Mouse (Mus musculus): ENCODE data around the gene Wnt5a. TPM values are rescaled to one million over a fixed set of nuclear protein-coding genes. Genes with fewer than 3 reads are reported as not detected.

Wnt5a gene
- polyA plus RNA-seq, 1 experiment from 2014 or later, result 26.0 TPM

DNA sequence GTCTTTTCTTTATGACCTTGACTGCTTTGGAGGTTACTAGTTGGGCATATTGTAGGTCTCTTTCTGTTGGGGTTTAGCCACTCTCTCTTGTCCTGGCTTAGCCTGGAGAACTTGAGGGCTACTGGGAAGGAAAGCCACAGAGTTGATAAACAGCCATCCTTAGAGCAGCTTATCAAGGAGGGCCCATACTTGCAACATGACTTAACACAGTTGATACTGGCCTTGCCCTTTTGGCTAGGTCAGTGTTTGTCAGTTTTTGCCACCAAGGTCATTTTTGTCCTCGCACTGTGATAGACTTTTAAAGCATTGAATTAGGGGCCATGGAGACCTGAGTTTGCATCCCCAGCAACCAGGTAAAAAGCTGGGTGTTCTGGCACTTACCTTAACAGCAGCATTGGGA is 23.7 kb upstream of the Wnt5a start:
- Histone ChIP-seq H3K4me1 (ENCODE audit: insufficient read depth, low read length) (no peaks in the 10 kb centered on the region), H3K9me3 (ENCODE audit: low read length) (no peaks in the 10 kb centered on the region), H3K27ac (ENCODE audit: low read length) (no peak overlapping the region), H3K4me2 (replicated peaks; ENCODE audit: low read depth, low read length) (no peak overlapping the region), H3K4me3 (ENCODE audit: low read length) (no peak overlapping the region), H3K9ac (replicated peaks; ENCODE audit: low read length) (no peak overlapping the region), H3K27me3 (ENCODE audit: insufficient read depth, low read length) (no peaks in the 10 kb centered on the region), H3K36me3 (ENCODE audit: insufficient read depth, low read length) (no peaks in the 10 kb centered on the region)
- WGBS, result 84% methylated on average over 1 of the region's 1 CpGs
- no peak for ATAC-seq (ENCODE audit: low FRiP score, low TSS enrichment)

DNA sequence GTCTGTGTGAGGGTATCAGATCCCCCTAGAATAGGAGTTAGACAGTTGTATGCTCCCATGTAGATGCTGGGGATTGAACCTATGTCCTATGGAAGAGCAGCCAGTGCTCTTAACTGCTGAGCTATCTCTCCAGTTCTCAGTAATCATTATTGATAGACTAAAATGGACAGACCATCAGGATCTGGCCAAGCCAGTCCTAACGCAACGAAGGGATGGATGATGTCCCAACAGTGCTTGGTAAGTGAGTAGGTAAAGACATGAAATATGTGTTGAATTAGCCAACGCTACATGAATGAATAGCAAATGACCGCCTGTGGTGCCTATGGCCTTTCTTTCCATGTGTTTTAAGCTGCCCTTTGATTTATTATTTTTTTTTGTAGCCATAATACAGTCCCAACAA is 10.7 kb upstream of the Wnt5a start:
- WGBS, result 89% methylated on average over 4 of the region's 4 CpGs
- ATAC-seq (ENCODE audit: low FRiP score, low TSS enrichment), result no peak

DNA sequence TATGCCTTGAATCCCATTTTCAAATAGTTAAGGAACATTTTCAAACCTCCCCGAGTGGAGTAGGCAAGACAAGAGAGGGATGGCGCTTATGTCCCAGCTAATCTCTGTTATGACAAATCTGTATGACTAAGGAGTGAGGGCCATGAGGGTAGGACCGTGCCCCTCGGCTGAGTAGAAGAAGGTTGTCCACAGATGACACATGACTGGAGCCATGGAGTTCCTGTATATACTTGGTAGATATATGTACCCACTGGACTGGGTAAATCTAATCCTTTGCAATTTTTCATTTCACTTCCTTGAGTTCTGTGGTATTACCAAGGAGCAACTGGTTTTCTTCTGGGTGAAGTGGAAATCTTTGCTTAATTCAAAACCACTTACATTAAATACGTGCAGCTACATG is 10.3 kb upstream of the Wnt5a start:
- Histone ChIP-seq H3K36me3 (ENCODE audit: insufficient read depth, low read length) (no peaks in the 10 kb centered on the region), H3K9me3 (ENCODE audit: low read length) (no peaks in the 10 kb centered on the region), H3K27ac (ENCODE audit: low read length) (no peak overlapping the region), H3K9ac (replicated peaks; ENCODE audit: low read length) (no peak overlapping the region), H3K4me3 (ENCODE audit: low read length) (no peak overlapping the region), H3K27me3 (ENCODE audit: insufficient read depth, low read length) (no peaks in the 10 kb centered on the region), H3K4me1 (ENCODE audit: insufficient read depth, low read length) (no peaks in the 10 kb centered on the region), H3K4me2 (replicated peaks; ENCODE audit: low read depth, low read length) (no peak overlapping the region)
- WGBS, result 89% methylated on average over 5 of the region's 5 CpGs
- ATAC-seq (ENCODE audit: low FRiP score, low TSS enrichment), result no peak

More for the DNA sequence above, 10.7 kb upstream of the Wnt5a start:
- no peak overlapping the region for H3K4me2 ChIP-seq (replicated peaks; ENCODE audit: low read depth, low read length)
- H3K27me3 ChIP-seq (ENCODE audit: insufficient read depth, low read length), result no peaks in the 10 kb centered on the region
- no peak overlapping the region for H3K4me3 ChIP-seq (ENCODE audit: low read length)
- H3K9me3 ChIP-seq (ENCODE audit: low read length), result no peaks in the 10 kb centered on the region
- no peaks in the 10 kb centered on the region for H3K36me3 ChIP-seq (ENCODE audit: insufficient read depth, low read length)
- no peak overlapping the region for H3K9ac ChIP-seq (replicated peaks; ENCODE audit: low read length)
- no peak overlapping the region for H3K27ac ChIP-seq (ENCODE audit: low read length)
- no peaks in the 10 kb centered on the region for H3K4me1 ChIP-seq (ENCODE audit: insufficient read depth, low read length)

DNA sequence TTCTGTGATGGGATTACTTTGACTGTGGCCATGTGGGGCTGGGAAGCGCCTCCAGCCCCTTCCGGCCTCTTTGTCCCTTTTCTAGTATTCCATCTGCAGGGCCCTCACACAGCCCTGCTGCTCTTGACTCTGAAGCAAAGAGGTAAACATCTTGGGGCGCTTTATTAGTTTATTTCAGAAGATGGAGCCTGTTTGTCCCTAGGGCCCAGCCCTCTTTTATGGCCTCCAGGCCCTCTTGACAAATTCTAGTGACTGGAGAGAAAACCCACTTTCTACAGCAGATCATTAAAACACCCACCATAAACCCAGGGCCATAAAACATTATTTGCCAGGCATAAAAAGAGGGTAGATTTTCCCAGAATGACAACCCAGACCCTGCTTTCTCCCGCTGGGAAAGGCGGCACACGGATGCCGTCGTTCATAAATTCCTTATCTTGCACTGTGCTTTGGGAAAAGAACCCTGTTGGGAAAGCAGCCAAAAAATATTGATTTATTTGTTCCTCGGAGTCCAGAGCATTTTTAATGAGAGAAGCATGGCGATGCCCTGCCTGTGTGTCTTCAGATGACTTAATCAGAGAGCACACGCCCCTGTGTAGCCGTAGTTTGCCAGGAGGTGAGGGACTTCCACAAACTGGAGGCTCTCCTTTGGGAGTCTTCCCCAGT is 3.2 kb upstream of the Wnt5a start:
- H3K4me3 ChIP-seq (ENCODE audit: low read length), result no peak overlapping the region
- 30% methylated on average over 12 of the region's 12 CpGs for WGBS
- H3K36me3 ChIP-seq (ENCODE audit: insufficient read depth, low read length), result no peaks in the 10 kb centered on the region
- H3K4me2 ChIP-seq (replicated peaks; ENCODE audit: low read depth, low read length), result no peak overlapping the region
- no peak for ATAC-seq (ENCODE audit: low FRiP score, low TSS enrichment)
- peaks cover 30% of the 10 kb centered on the region for H3K27me3 ChIP-seq (ENCODE audit: insufficient read depth, low read length)
- no peak overlapping the region for H3K27ac ChIP-seq (ENCODE audit: low read length)
- H3K9me3 ChIP-seq (ENCODE audit: low read length), result no peaks in the 10 kb centered on the region
- no peak overlapping the region for H3K9ac ChIP-seq (replicated peaks; ENCODE audit: low read length)
- H3K4me1 ChIP-seq (ENCODE audit: insufficient read depth, low read length), result peaks cover 8% of the 10 kb centered on the region

DNA sequence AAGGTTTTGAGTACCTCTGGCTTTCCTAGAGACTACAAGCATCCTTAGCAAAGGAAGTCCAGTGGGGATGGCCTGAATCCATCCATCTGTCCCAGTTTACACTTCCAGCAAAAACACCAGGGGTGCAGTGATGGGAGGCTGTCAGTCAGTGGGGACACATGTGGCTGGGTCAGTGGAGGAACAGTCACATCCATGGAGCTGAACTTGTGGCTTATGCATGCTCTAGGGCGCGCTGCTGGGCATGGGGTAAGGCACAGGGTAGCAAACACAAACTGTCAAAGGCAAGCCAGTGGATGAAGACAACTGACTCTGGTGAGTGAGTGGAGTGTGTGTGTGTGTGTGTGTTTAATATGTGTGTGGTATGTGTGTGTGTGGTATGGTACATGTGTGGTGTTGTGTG is 1.3 kb upstream of the Wnt5a start:
- no peak overlapping the region for H3K9ac ChIP-seq (replicated peaks; ENCODE audit: low read length)
- H3K4me3 ChIP-seq (ENCODE audit: low read length), result no peak overlapping the region
- no peaks in the 10 kb centered on the region for H3K9me3 ChIP-seq (ENCODE audit: low read length)
- no peak overlapping the region for H3K27ac ChIP-seq (ENCODE audit: low read length)
- WGBS, result 82% methylated on average over 2 of the region's 2 CpGs
- H3K4me2 ChIP-seq (replicated peaks; ENCODE audit: low read depth, low read length), result no peak overlapping the region
- H3K4me1 ChIP-seq (ENCODE audit: insufficient read depth, low read length), result peaks cover 10% of the 10 kb centered on the region
- no peaks in the 10 kb centered on the region for H3K36me3 ChIP-seq (ENCODE audit: insufficient read depth, low read length)
- H3K27me3 ChIP-seq (ENCODE audit: insufficient read depth, low read length), result peaks cover 37% of the 10 kb centered on the region
- ATAC-seq (ENCODE audit: low FRiP score, low TSS enrichment), result no peak

DNA sequence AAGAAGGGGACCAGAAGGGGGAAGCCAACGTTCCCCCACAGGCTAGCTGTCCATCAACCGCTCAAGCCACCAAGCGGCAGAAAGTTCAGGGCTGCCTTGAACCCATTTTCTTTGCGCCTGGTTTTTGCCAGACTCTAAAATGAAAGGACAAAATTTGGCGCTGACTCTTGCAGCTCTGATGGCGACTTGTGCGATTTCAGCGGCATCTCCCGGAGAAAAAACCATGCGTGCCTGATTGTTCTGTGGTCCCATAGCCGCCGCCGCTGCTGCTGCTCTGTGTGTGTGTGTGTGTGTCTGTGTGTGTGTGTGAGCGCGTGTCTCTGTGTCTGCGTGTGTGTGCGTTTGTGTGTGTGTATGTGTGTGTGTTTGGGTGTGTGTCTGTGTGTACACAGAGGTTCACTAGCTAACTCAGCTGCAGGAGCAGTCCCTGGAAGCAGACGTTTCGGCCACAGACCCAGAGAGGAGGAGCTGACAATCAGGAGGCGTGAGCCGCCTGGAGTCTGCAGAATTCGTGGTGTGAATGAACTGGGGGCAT is 568 bp downstream of the Wnt5a start:
- H3K4me2 ChIP-seq (replicated peaks; ENCODE audit: low read depth, low read length), result peak overlapping the region; percentile 91

DNA sequence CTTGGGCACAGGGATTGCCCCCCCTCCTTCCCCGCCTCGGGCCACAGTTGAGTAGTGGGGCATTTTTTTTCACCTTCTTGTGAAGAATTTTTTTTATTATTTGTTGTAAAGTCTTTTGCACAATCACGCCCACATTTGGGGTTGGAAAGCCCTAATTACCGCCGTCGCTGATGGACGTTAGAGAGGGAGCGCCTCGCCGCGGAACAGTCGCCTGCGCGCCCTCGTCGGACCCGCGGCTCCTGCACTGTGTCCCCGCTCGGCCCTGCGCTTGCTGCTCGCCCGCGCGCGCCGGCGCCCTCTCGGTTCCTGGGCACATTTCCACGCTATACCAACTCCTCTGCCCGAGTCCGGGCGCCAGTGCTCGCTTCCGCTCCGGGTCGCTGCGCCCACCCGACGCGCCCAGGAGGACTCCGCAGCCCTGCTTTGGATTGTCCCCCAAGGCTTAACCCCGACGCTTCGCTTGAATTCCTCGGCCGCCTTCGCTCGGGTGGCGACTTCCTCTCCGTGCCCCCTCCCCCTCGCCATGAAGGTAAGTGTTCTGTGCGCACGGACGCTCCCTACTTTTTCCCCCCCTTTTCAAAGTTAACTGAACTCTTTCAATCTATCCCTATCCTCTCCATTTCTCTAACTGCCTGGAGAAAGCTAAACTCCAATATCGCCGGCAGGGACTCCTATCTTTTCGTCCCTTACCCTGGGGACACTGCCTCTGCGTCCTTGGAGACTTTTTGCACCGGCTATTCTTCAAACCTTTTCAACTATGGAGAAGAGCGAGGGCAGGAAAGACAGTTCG is 1.2 kb downstream of the Wnt5a start:
- peak overlapping the region; percentile 91 for H3K4me2 ChIP-seq (replicated peaks; ENCODE audit: low read depth, low read length)
- under 1% methylated on average over 62 of the region's 62 CpGs for WGBS
- peak; percentile 37; the same call in 1 of the 2 replicates for ATAC-seq (ENCODE audit: low FRiP score, low TSS enrichment)
- peak overlapping the region; percentile 88 for H3K9ac ChIP-seq (replicated peaks; ENCODE audit: low read length)
- peak overlapping the region; percentile 73 for H3K4me3 ChIP-seq (ENCODE audit: low read length)
- peaks cover 33% of the 10 kb centered on the region for H3K4me1 ChIP-seq (ENCODE audit: insufficient read depth, low read length)
- peaks cover 43% of the 10 kb centered on the region for H3K27me3 ChIP-seq (ENCODE audit: insufficient read depth, low read length)
- H3K36me3 ChIP-seq (ENCODE audit: insufficient read depth, low read length), result no peaks in the 10 kb centered on the region
- H3K9me3 ChIP-seq (ENCODE audit: low read length), result no peaks in the 10 kb centered on the region
- H3K27ac ChIP-seq (ENCODE audit: low read length), result peak overlapping the region; percentile 95

More for the DNA sequence above, 568 bp downstream of the Wnt5a start:
- Histone ChIP-seq H3K27me3 (ENCODE audit: insufficient read depth, low read length) (peaks cover 43% of the 10 kb centered on the region), H3K36me3 (ENCODE audit: insufficient read depth, low read length) (no peaks in the 10 kb centered on the region), H3K4me1 (ENCODE audit: insufficient read depth, low read length) (peaks cover 27% of the 10 kb centered on the region), H3K27ac (ENCODE audit: low read length) (peak overlapping the region; percentile 95), H3K4me3 (ENCODE audit: low read length) (peak overlapping the region; percentile 73), H3K9me3 (ENCODE audit: low read length) (no peaks in the 10 kb centered on the region), H3K9ac (replicated peaks; ENCODE audit: low read length) (peak overlapping the region; percentile 88)
- ATAC-seq (ENCODE audit: low FRiP score, low TSS enrichment), result peak; percentile 25; the same call in 1 of the 2 replicates
- WGBS, result 0% methylated on average over 22 of the region's 22 CpGs

DNA sequence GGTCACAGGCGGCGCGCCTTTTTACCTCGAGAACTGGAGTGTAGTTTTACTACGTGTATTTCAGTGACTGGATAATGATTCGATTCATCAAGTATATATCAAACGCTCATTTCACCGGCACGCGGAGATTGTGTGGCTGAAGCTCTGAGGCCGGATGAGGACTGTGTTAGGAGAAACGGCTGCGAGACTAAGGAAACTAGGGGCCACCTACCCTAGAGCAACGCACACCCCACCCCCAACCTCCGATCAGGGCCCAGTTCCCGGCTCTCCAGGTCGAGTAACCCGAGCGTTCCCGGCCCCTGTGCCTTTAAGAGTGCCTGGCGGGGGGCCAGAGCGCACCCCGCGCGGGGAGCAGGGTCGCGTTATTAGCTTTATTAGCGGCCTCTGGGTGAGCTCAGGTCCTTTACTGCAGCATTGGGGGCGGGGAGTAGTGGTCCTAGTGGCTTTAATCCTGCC is 1.9 kb downstream of the Wnt5a start:
- Histone ChIP-seq H3K27ac (ENCODE audit: low read length) (peak overlapping the region; percentile 95), H3K4me1 (ENCODE audit: insufficient read depth, low read length) (peaks cover 37% of the 10 kb centered on the region), H3K27me3 (ENCODE audit: insufficient read depth, low read length) (peaks cover 39% of the 10 kb centered on the region), H3K4me2 (replicated peaks; ENCODE audit: low read depth, low read length) (peak overlapping the region; percentile 91), H3K36me3 (ENCODE audit: insufficient read depth, low read length) (no peaks in the 10 kb centered on the region), H3K4me3 (ENCODE audit: low read length) (peak overlapping the region; percentile 73), H3K9ac (replicated peaks; ENCODE audit: low read length) (peak overlapping the region; percentile 88), H3K9me3 (ENCODE audit: low read length) (no peaks in the 10 kb centered on the region)
- no peak for ATAC-seq (ENCODE audit: low FRiP score, low TSS enrichment)
- WGBS, result under 1% methylated on average over 29 of the region's 29 CpGs

DNA sequence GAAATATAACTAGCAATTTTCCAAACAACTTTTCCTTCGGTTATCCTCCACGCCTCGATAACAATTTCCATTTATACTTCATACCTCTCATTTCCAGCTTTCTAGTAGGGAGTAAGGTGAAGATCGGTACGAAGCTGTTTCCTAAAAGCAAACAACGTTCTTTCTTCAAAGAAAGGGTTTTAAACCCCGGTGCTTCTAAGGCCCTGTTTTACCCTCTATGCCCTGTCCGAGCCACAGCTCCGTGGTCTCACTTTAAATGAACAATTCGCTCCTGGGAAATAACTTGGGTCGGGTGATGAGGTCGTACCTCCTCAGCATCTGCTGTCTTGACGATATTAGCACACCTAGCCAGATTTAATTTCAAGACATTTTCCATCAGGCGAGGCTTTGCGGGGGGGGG is 2.5 kb downstream of the Wnt5a start:
- Histone ChIP-seq H3K9ac (replicated peaks; ENCODE audit: low read length) (peak overlapping the region; percentile 88), H3K27me3 (ENCODE audit: insufficient read depth, low read length) (peaks cover 38% of the 10 kb centered on the region)
- ATAC-seq (ENCODE audit: low FRiP score, low TSS enrichment), result no peak

More for the DNA sequence above, 2.5 kb downstream of the Wnt5a start:
- Histone ChIP-seq H3K4me2 (replicated peaks; ENCODE audit: low read depth, low read length) (peak overlapping the region; percentile 91), H3K4me1 (ENCODE audit: insufficient read depth, low read length) (peaks cover 41% of the 10 kb centered on the region), H3K9me3 (ENCODE audit: low read length) (no peaks in the 10 kb centered on the region), H3K4me3 (ENCODE audit: low read length) (peak overlapping the region; percentile 73), H3K36me3 (ENCODE audit: insufficient read depth, low read length) (no peaks in the 10 kb centered on the region), H3K27ac (ENCODE audit: low read length) (peak overlapping the region; percentile 95)
- under 1% methylated on average over 15 of the region's 15 CpGs for WGBS

All from kidney, embryonic 16.5 days (tissue).